Mouse (Mus musculus) heart, postnatal 14 days (tissue): ENCODE data around the gene Hsf5. TPM values are rescaled to one million over a fixed set of nuclear protein-coding genes. Genes with fewer than 3 reads are reported as not detected.

Experiments used
- DNase-seq, 2 experiments: peaks; one replicate each; pipeline ENCODE4 v3.0.0; 2021 to 2022
- intact Hi-C: fragments of 180-260 bp; cut with DNase I; formaldehyde crosslinking; loops from one replicate; pipeline ENCODE4 v1.15.1; 2025
- total RNA-seq, 2 experiments: library from RNA; stranded (reverse); gene quantifications; 2 replicates each; pipeline ENCODE4 v1.2.3; 2021

The Hsf5 gene
- total RNA-seq, 2 experiments from 2014 or later: 0.07 TPM; not detected in 1

GRCm38 (mm10) chr11:87587211-87587874, 29.6 kb upstream of the Hsf5 start:
- no peak for DNase-seq
- intact Hi-C loops: no loop called here

GRCm38 (mm10) chr11:87589605-87590004, 27.4 kb upstream of the Hsf5 start:
- no peak for DNase-seq
- intact Hi-C loops: loop anchor here (5.0 kb wide), 2 partner anchors 67 to 122 kb away; no protein-coding TSS in a partner anchor

GRCm38 (mm10) chr11:87590841-87591525, 26.0 kb upstream of the Hsf5 start:
- intact Hi-C loops: loop anchor here (5.0 kb wide), 2 partner anchors 69 to 124 kb away; no protein-coding TSS in a partner anchor
- peak; percentile 43 to 55 for DNase-seq

DNA sequence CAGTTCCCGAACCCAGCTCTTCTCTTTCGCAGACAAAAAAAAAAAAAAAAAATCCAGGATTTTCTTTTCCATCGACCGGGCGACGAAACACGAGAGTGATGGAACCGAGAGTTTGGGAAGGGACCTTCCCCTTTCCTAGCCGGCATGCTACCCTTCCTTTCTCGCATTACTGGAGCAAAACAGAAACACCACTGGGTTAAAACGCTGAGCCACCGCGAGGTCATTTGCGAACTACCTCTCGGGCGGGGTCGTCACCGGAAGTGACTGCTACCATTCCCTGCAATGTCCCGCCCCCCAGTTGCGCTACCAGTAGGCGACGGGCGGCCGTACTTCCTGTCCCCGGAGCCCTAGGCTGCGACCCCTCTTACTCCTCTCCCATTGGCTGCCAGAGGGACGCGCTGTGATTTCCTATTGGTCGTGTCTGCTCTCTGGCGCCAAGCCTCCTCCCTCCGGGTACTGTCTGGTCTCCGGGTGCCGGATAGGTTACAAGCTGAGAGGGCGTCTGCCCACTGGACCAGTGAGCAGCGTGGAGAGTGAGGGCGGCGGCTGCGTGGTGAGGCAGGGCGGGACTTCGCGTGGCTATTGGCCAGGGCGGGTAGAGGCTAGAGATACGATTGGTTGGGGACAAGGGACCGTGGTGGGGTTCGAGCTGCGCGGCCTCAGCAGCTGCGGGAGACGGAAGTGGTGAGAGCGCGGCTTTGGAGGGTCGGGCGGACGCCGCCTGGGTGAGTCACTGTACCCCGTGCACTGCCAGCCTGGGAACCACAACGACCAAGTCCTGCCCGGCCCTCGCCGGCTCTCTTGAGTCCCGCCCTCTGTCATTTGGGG, 25.2 kb upstream of the Hsf5 start, which contains the start of gene Mtmr4:
Mtmr4 (plus strand) TSS at position 637 of the 828 bp plus-strand sequence.
- DNase-seq: peak; percentile 98
- intact Hi-C loops: loop anchor here (5.0 kb wide), 2 partner anchors 69 to 124 kb away; no protein-coding TSS in a partner anchor

DNA sequence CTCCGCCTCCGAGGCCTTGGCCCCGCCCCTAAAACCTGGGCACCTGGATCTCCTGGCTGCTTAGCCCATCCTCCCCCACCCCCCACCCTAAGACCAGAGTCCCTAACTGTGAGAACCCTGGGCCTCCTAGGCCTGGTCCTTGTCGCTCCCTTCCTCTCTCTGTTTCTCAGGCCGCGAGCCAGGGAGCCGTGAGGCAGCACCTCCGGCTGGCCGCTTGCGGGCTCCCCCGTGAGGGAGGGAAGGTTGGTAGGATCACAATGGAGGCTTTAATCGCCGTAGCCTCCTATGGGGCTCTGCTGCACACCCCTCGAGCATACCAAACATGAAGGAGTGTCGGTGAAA, 24.6 kb upstream of the Hsf5 start:
- DNase-seq: no peak
- intact Hi-C loops: loop anchor here (5.0 kb wide), 2 partner anchors 70 to 125 kb away; no protein-coding TSS in a partner anchor

DNA sequence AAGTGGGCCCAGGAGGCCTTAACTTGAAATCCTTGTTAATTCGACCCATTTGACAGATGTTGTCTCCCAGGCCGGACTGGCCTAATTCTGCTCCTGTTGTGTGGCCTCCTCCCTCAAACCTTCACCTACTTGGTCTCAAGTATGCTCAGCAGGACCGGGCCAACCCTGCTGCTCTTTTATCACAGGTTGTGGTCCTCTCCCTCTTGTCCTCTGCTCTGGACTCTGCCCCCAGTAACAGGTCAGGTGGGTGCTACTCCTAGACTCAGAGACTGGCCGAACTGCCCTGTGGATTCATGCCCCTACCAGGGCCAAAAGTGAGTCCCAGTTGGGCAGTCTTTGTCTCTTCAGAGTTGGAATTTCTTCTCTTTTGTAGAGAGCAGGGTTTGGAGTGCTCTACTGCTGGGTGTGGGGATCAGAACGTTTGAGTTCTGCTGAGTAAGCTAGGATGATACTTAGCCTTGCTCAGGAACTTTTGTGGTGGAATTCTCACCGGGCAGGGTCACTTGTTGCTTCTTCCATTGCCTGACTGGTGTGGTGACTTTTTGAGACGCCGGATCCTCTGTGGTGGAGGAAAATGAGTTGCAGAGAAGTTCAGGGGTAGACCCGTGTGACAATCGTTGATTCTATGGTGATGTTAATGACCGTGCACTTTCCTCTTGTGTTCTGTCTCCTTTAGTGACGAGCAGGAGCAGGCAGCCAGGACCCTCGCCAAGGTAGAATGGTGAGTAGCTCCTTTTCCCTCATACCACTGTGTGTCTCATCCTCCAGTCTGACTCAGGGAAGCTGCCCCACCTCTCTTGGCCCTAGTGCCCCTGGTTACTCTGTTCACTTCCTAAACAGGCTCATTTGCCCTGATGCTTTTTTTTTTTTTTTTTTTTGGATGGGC, 24.0 kb upstream of the Hsf5 start:
- intact Hi-C loops: loop anchor here (5.0 kb wide), 2 partner anchors 71 to 126 kb away; no protein-coding TSS in a partner anchor
- DNase-seq: no peak

- intact Hi-C loops: loop anchor here (5.0 kb wide), 1 partner anchor 43 kb away; no protein-coding TSS in a partner anchor
- DNase-seq: peak; percentile 86 to 87
Measured at GRCm38 (mm10) chr11:87595327-87595841, 21.6 kb upstream of the Hsf5 start.

DNA sequence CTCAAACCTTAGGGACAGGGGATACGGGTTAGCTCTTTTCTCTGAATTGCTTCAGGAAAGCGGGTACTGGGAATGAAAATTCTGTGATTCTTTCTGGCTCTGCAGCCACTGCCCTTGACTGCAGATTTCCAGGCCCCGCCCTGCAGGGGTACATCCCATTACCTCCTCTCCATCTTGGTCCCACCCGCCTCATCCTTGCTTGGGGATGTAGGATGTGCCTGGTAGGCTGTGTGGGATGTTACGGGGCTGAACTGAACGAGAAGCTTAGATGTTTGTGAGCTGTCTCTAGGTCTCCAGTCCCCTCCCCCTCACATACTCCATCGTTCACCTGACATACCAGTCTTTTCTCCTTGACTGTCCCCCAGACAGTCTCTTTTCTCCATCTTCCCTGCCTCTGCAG, 21.0 kb upstream of the Hsf5 start:
- DNase-seq: no peak
- intact Hi-C loops: loop anchor here (5.0 kb wide), 1 partner anchor 44 kb away; no protein-coding TSS in a partner anchor

DNA sequence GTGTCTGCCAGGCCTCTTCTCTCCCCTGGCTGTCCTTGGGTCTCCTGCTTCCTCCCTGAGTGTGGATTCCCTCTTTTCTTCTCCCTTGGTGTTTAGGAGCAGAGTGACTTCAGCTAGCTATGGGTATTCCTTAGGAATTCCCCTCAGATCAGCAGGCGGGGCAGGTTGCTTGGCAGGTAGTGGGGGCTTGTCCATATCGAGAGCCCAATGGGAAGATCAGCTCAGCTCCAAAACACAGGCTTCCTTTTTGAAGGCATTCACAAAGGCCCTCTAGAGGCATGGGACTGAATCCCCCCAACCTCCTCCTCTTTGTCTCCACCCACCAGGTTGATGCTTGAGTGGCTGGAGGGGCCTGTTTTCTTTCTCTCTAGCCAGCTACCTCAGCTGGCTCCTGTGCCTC, 20.5 kb upstream of the Hsf5 start:
- intact Hi-C loops: loop anchor here (5.0 kb wide), 1 partner anchor 44 kb away; no protein-coding TSS in a partner anchor
- no peak for DNase-seq

- intact Hi-C loops: loop anchor here (5.0 kb wide), 1 partner anchor 45 kb away; no protein-coding TSS in a partner anchor
- no peak for DNase-seq
Measured at GRCm38 (mm10) chr11:87597061-87597460, 19.9 kb upstream of the Hsf5 start.

DNA sequence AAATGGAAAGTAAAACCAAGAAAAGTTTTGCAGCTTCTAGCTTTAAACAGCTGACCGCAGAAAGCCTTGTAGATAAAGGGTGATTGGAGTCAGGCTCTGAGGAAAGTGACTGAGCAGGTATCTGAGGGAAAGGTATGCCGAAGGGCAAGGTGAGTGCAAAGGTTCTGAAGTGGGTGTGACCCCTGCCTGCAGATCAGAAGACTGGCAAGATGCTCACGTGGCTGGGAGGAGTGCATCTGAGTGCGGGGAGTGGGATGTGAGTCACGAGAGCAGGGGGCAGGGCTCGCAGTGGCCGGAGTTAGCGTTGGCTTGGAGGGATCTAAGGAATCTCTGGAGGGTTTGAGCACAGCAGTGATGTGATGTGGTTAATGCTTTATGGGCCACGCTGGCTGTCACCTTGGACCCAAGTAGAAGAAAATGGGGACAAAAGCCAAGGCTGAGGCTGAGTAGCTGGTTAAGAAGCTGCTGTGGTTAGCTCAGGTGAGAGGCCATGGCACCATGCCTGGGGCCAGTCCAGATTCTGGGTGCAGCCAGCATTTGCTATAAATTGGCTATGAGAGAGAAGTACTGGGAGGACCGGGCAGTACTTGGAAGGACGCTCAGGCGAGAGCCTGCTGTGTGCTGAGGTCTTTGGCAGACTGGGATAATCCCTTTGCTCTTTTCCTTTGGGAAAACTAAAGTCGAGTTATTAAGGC, 17.4 kb upstream of the Hsf5 start:
- DNase-seq: no peak
- intact Hi-C loops: loop anchor here (5.0 kb wide), 1 partner anchor 47 kb away; no protein-coding TSS in a partner anchor

DNA sequence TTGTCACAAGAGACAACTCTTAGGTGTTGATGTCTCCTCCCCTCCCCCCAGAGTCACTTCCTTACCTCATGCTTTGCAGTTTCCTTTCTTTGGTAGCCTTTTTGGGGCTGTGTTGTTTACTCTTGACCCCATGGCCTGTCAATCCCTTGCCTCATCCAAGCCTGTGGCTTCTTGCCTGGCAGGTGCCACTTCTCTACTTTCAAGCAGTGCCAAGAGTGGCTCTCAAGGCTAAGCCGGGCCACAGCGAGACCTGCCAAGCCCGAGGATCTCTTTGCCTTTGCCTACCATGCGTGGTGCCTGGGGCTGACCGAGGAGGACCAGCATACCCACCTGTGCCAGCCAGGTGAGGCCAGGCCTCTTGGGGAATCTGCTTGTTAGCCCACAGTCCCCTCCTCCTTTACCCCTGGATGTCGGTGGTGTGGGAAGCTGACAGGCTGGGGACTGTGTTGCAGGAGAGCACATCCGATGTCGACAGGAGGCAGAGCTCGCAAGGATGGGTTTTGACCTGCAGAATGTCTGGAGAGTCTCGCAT, 16.6 kb upstream of the Hsf5 start:
- no peak for DNase-seq
- intact Hi-C loops: no loop called here

DNA sequence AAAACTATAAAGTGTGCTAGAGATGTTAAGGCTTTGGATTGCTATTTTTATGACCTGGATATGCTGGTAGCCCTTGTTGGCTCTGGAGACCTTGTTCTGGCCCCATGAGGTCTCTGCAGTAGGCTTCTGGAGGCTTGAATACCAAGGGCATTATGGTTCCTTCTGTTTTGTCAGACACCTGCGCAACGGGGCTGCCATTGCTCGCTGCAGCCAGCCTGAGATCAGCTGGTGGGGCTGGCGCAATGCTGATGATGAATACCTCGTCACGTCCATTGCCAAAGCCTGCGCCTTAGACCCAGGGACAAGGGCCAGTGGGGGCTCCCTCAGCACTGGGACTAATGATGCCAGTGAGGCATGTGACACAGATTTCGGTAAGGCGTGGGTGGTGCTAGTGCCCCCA, 14.7 kb upstream of the Hsf5 start:
- no peak for DNase-seq
- intact Hi-C loops: no loop called here

GRCm38 (mm10) chr11:87603571-87603970, 13.4 kb upstream of the Hsf5 start:
- DNase-seq: no peak
- intact Hi-C loops: no loop called here

- DNase-seq: no peak
- intact Hi-C loops: no loop called here
Measured at GRCm38 (mm10) chr11:87609264-87609663, 7.7 kb upstream of the Hsf5 start.

- intact Hi-C loops: no loop called here
- DNase-seq: no peak
Measured at GRCm38 (mm10) chr11:87611547-87611946, 5.4 kb upstream of the Hsf5 start.

GRCm38 (mm10) chr11:87613972-87614371, 3.0 kb upstream of the Hsf5 start:
- no peak for DNase-seq
- intact Hi-C loops: no loop called here

GRCm38 (mm10) chr11:87615551-87615950, 1.4 kb upstream of the Hsf5 start:
- intact Hi-C loops: no loop called here
- no peak for DNase-seq

DNA sequence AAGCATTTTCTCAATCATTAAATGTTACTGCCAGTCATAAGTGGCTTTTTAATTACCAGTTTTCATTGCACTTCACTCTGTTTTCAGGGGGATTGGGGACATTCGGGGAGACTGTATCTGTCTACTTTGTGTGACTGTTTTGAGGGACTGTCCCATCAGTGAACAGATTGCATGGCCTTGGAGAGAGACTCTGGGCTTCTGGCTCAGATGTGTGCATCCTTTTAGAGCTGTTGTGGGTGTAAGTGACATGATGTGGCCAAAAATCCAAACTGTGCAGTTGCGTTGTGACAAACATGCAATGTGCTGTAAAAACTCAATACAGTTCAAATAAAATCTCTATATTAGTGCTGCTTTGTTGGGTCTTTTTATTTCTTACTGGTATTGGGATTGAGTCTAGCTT, 1.0 kb upstream of the Hsf5 start:
- intact Hi-C loops: no loop called here

More for the DNA sequence above, 1.0 kb upstream of the Hsf5 start:
- no peak for DNase-seq
